Mouse (Mus musculus) embryo, embryonic 11.5 days (tissue): ENCODE results near the gene Rae1.

Experiments
- DNase-seq: peaks from one replicate; pipeline ENCODE4 v3.0.0-alpha.2; 2012; ENCODE audit warnings: low read depth, low spot score

Gene Rae1

DNA sequence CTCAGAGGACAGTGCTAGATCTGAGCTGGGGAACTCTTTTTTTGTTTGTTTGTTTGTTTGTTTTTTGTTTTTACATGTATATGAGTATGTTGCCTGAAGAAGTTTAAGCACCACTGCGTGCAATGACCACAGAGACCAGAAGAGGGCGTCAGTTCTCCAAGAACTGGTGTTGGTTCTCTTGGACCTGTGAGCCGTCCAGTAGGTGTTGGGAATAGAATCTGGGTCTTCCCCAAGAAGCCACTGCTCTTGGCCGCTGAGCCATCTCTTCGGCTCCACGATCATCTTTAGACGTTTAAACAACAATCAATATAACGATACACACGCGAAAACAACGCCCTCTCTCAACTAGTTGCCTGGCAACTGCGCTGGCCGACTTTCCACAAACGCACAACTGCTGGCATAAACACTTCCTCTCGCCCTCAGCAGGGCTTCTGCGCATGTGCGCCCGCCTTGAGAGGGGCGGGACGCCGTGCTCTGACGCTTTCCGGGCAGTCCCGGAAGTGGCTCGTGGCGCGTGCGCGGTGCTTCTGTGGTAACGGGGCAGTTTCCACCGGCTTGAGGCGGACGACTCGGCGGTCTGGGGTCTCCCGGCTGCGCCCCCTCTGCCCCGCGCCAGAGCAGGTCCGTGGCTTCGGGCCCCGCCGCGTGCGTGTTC lies at the start of gene Rae1:
Gene Rae1, plus strand, starts transcription at position 488 of the 655 bp plus-strand sequence.
- DNase-seq: peak; percentile 99

DNA sequence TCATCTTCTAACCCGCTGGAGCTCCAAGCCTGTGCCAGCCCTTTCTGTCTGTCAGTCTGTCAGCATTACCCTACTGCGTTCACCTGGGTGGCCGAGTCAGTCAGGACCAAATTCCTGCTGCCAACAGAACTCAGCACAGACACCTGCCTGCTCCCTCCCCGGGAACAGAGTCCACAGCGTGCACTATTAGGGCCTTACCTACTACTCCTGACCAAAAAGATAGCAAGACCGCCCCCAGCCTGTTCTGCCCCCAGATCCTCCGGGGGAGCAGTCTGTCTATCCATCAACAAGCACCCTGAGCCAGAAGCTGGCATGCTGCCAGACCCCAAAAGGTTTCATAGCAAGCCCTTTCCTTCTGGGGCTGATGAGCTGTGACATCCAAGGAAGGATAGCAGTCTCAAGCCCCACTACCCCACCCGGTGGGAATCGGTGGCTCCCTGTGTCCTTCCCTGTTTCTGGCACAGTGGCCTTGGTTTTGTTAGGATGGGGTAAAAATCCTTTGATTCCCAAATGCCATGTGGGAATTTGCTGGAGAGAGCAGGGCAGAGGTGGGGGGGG lies 49.7 kb upstream of the Rae1 start:
- DNase-seq: no peak

DNA sequence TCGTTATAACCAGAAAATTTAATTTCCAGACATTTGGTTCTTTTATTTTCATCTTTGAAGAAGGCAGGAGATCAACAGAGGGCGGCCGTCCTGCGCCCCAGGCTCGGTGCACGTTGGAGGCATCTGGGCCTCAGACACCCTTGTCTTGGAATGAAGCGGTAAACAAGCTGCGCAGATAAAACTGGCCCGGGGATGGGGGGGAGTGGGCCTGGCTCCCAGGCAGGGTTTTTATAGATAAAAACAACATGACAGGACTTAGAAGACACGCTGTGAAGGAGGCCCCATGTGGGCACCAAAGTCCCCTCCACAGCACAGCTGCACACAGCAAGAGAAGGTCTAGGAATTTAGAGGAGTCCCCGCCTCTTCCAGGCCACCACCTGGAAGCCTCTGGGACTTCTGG lies 49.2 kb upstream of the Rae1 start:
- no peak for DNase-seq

DNA sequence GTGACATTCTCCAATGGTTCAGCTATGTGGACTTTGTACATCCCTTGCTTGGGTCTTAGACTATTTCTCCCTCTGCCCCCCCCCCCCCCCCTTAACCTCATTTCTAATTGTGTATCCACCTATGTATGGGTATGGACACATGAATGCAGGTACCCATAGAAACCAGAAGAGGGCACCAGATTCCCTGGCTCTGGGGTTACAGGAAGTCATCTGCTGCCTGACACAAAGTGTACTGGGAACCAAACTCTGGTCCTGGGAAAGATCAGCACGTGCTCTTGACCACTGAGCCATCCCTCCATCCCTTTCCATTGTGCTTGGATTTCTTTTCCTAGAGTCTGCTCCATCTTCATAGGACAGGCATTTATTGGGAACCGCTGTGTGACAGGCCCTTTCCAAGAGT lies 47.9 kb upstream of the Rae1 start:
- DNase-seq: no peak

DNA sequence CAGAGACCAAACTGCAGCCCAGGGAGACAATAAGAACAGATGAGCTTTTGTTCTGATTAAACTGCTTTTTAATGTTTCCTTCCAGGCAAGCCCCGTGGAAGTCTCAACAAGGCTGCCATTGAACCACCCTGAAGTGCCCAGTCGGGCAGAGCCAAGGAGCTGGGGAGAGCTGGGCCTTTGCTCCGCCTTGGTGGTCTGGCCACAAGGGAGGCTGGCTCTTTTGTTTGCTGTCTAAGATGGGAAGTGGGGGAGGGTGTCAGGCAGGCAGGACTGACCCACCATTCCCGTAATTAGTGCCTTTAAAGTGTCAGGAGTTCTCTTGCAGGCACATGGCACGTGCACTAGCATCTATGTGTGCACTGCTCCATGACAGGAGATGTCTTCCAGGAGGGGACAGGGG lies 41.3 kb upstream of the Rae1 start:
- no peak for DNase-seq

DNA sequence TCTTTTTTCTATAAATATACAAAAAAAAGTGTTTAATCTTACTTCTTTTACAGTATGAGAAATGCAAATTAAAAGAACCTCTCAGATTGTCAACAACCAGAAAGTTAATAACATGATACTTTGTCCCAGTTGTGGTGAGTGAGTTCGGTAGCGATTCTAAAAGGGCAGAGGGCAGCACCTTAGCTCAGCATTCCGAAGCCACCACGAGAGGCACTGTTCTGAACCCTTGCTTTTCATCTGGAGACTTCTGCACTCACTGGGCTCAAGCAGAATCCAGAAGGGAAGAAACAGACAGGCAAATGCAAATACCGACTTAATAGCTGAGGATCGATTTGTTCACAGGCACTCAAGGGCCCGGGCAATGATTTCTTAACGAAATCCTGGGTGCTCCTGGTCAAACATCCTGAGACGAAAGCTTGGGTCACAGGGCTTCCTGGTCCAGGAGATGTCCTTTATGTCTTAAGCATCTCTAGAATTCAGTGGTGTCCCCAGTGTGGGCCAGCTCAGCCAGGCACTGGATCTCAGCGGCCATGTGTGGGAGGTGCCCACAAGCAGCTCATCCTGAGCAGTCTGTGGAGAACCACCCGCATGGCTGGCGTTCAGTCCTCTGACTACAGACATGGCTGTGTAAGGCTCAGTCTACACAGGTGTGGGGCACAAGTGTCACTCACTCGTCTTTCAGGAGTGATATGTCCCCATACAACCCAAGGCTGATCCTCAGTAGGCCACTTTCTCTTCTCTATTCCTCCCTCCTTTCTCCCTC lies 40.7 kb upstream of the Rae1 start:
- no peak for DNase-seq

DNA sequence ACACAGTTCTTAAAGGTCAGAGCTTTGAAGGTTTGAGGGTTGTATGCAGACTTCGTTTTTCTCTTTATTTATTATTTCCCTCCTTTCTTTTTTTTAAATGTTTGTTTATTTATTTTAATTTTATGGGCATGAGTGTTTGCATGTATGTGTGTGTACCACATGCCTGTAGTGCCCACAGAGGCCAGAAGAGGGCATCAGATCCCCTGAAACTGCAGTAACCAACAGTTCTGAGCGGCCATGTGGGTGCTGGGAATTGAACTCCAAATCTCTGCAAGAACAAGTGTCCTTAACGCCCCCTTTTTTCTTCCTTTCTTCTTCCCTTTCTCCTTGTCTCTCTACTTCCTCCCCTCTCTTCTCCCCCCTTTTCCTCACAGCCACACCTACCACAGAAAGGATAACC lies 39.6 kb upstream of the Rae1 start:
- DNase-seq: no peak

DNA sequence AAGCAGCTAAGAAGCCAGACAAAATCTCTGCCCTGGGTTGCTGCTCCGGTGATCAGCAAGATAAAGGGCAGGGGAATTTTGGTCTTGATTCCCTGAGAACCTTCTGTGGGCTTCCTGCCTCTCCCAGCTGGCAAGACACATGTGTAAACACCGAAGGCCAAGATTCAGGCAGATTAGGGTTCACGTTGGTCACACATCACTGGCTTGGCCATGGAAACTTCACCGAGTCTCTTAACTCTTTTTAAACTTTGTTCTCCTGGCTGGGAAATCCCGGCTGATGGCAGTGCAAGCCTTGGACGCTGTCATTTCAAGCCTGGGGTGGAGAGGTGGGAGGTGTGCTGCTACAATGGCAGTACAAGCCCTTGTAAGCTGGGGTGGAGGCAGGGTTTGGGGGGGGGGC lies 38.7 kb upstream of the Rae1 start:
- no peak for DNase-seq

DNA sequence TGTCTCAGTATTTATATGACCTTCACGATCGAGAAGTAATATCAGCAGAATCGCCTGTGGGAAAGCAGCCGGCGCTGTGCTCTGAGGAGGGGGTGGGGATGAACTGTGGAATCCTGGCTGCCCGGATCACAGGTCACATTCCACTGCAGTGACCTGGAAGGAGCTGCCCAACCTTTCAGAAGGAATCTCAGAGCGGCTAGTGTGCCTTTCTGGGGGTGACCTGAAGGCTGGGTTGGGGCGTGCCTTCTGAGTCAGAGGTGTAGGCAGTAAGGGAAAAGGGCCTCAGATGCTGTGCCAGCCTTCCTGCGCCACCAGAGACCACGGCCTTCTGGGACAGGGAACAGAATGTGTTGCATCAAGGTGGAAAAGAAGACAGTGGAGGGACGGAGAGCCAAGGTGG lies 34.7 kb upstream of the Rae1 start:
- no peak for DNase-seq

DNA sequence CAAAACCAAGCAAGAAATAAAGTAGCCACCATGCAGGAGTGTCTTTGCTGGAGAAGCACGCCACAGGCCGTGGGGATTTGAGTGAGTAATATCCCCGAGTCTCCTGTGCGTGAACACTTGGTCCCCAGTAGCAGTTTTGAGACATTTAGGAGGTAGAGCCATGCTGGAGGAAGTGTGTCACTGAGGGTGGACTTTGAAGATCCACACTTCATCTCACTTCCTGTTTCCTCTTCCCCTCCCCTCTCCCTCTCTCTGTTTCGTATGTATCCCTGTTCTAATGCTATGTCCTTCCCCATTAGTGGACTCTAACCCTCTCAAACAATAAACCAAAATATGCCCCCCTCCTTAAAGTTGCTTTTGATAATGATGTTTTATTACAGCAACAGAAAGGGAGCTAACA lies 33.4 kb upstream of the Rae1 start:
- no peak for DNase-seq

DNA sequence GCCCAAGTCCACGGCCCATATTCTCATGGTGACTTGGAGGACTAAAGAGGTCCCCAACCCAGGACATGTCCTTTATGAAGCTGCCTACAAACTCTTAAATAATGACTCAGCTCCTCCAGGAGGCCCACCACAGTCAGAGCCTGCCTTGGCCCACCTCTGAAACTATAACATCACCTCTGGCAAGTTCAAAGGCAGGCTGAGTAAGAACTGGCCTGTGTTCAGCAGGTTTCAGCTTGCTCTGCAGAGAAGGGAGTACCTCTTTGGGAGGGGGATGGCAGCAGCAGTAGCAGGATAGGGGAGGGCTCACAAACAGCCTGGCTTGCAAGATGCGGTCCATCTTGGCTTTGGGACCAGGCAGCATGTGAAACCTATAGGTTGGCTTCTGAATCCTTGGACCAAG lies 28.1 kb upstream of the Rae1 start:
- DNase-seq: no peak

DNA sequence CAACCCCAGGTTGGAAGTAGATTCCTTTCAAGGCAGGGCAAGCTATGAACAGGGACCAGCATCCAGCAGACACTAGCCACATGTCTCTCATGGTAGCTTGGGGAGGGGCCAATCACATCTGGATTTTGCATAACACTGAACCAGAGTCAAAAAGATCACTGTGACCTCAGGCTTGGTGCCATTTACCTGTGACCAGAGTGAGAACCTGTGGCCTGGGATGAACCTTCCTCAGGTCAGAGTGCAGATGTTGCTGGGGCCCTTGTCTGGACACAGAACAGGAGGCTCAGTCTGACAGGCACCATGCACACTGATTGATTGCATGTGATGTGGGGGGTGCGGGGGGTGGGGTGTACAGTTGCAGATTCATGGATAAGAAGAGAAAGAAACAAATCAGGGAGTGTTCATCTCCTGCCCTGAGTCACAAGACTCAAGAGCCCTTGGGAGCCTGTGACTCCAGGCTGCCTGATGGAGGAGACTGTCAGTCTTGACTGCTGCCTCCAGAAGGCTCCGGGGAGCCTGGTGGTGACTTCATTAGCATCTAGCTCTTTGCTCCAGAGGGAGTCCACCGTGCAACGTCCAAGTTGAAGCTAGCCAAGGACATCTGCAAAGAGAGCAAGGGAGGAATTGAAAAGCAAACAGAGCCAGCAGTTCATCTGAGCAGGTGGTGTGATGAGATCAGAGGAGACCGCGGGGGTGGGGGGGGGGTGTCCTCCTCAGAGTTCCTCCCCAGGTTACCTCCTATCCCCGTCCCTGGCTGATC lies 25.9 kb upstream of the Rae1 start:
- DNase-seq: no peak

DNA sequence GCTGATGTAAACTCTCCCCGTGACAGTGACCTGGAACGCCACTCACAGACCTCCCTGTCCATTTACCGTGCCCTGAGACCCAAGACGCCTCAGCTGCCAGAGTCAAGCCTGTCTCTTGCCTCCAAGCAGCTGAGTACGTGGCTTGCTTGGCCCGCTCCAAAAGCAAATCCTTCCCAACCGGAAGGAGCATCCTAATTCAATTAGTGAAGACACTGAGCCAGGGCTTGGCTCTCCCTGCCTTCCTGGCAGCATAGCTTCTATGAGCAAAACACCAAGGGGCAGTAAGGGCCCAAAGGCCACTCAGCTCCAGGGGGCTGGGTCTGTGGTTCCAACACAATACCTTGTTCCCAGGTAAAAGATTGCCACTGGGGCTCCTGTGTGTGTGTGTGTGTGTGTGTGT lies 25.2 kb upstream of the Rae1 start:
- DNase-seq: no peak

DNA sequence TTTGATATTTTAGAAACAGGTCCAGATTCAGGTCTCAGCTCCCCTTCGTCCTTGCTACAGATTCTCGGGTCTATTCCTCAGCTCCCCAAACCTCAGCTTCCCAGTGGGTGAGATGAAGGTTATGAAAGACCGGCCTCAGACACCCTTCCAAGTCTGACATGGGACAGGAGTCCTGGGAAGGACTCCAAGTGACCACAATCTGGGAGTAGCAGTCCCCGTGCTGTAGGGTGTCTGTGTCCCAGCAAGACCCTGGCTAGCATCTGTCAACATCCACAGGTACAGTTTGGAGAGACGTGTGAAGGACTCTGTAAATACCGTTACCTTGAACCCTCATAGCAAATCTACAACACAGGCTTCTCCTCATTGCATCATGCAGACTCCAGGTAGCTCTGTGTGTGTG lies 24.8 kb upstream of the Rae1 start:
- DNase-seq: no peak

DNA sequence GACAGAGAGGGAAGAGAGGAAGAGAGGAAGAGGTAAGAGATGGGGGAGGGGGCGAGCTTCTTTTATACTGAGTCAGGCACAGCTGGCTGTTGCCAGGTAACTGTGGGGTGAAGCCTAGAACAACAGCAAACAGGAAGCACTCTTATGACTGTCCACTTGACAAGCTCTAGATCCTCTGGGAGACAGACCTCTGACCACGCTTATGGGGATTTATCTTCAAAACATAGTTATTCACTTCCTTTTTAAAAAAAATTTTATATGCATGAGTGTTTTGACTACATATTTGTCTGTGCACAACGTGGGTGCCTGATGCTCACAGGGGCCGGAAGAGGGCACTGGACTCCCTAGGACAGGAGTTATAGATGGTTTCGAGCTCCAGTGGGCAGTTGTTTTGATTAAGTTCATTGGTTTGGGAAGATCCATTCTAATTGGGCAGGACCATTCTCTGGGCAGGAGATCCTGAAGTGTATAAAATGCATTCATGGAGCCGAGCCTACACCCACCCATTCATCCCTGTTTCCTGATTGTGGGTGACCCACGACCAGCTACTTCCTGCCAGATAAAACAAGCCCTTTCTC lies 23.2 kb upstream of the Rae1 start:
- DNase-seq: no peak

DNA sequence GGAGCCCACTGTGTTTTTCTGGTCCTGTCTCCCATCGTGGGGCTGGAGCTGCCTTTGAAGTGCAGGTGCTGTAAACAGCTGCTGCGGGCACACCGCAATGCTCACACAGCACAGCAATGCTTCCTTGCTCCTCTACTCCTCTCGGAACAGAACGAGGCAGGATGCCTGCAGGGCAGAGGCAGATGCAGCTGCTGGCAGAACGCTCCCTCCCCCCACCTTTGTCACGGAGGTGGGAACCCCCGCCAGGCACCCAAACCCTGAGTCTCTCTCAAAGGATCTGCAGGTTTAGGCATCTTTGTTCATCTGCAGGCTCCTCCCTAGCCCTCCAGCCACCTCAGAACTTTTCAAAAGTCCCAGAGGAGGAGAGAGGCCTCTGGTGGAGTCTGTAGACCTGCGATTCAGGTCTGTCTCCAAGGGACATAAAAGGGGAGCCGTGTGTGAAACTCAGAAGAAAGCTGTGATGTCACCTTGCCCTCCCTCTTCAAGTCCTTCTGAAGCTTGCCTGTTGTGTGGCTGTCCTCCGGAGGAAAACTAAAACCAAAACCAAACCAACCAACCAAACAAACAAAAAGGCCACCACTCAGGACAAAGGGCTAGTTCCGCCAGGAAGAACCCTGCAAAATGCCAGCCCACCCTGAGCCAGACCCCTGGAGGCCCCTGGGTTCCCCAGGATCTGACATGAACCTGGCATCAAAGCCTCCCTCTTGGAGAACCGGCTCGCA lies 22.3 kb upstream of the Rae1 start, which contains the start of gene Spo11:
Gene Spo11, plus strand, starts transcription at position 292 of the 722 bp plus-strand sequence.
- DNase-seq: no peak

DNA sequence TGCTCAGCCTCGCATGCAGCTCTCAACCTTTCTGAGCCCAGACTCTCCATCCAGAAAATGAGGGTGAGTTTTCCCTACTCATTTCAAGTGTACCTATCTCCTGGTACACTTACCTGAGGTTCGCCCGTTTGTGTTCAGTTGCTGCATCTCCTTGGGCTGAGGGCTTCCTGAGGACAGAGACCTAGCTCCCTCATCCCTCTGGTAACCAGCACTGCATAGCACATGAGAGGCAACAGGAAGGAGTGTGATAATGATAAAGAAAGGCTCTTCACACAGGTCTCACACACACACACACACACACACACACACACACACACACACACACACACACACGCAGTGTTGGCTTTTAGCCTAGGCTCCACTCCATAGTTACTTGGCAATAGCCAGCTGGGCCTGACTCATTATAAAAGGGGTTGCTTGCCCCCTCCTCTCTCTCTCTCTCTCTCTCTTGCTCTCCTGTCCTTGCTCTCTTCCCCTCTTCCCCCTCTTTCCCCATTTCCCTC lies 21.7 kb upstream of the Rae1 start:
- no peak for DNase-seq

DNA sequence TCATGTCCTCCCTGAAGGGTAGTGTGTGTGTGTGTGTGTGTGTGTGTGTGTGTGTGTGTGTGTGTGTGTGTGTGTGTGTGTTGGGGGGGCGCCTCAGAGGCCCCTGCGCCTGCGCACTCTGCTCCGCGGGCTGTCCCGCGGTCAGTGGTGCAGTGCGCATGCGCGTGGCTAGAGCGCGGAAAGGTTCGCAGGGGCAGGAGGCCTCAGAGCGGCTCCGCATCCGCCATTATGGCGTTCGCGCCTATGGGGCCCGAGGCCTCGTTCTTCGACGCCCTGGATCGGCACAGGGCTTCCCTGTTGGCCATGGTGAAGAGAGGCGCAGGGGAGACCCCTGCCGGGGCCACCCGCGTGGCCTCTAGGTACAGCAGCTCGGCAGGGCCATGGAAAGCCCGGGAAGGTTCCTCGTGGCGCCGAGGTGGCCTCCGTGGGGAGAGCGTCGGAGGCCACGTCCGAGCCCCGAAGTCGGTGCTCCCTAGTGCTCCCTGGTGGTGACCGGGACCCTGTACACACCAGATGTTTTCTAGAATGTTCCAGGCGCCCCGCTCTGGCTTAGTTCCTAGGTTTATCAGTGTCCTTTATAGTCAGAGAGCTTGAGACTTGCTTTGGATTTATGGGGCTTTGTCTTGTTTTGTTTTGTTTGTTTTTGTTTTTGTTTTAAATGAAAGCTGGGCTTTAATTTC lies 20.1 kb upstream of the Rae1 start:
- no peak for DNase-seq

DNA sequence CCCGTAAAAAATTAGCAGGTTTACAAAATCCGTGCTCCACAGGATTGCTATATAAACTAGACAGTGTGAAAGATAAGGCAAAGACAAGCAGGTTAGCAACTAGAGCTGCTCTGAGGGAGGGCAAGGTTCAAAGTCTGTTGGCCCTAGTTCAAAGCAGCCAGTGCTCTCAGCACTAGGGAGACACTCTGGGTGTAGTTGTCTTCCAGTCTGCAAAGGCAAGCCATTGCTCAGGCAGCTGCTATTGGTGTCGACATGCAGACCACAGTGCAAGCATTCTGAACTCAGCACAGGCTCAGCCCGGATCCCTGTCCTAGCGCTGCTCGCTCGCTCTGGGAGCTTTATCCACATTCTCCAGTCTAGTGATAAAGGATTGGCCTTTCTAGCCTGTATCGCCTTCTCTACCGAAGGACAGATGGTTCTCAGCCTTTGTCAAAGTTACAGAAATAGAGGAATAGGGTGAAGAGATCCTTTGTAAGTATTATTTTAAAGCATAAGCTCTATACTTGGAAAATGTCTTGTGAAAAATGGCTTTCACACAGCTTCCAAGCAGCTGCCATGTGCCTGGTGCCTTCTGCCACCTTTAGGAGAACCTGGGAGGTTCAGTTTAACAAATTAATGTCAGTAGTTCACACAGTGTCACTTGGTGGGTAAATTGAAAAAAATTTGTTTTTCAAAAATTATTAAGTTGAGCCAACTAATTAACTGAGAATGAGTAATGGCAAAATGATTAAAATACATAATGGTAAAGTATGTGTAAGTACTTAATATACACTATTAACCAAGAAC lies 16.9 kb upstream of the Rae1 start:
- no peak for DNase-seq

DNA sequence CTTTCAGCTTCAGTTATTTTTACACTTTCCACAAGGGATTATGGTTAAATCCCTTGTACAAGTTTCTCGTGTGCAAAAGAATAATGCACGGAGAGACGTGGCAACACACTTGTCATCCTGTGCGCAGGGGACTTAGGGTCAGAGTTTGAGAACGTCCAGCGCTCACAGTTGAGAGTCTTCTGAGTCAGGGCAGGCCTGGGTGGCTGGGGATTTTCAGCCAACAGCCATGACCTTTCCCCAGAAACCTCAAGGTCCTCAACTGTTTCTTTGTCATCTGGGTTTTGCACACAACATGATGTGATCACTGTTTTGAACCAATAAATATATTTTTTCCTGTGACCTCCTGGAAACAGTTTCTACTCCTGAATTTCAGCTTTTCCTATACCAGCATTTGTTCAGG lies 9.8 kb upstream of the Rae1 start:
- no peak for DNase-seq
